In genomic region chr16:17110771-17111743, GRCm38 (mm10) we compare ENCODE assay signal across 8 mouse cellular contexts. TPM values are rescaled to one million over a fixed set of nuclear protein-coding genes. Genes with fewer than 3 reads are reported as not detected.
DNase-seq lines count a peak whose midpoint lies in the region; ATAC-seq lines count a peak whose summit lies in the region.

Gene Ppil2 (minus strand): TSS chr16:17111257.

- peak within 1 kb of the TSS; percentile 64 for H3K9ac ChIP-seq in embryonic facial prominence, embryonic 12.5 days
- H3K9ac ChIP-seq in limb, embryonic 12.5 days (replicated peaks), result peak within 1 kb of the TSS; percentile 73
- H3K9ac ChIP-seq in midbrain, embryonic 14.5 days (replicated peaks; ENCODE audit: low read length), result peak within 1 kb of the TSS; percentile 69

- peaks cover 42% of the 10 kb centered on the region for H3K36me3 ChIP-seq in embryonic facial prominence, embryonic 12.5 days
- H3K36me3 ChIP-seq in limb, embryonic 12.5 days, result peaks cover 57% of the 10 kb centered on the region
- peaks cover 25% of the 10 kb centered on the region for H3K36me3 ChIP-seq in midbrain, embryonic 14.5 days (ENCODE audit: control insufficient read depth, insufficient read depth, low read length)

- no peaks in the 10 kb centered on the region for H3K27me3 ChIP-seq in embryonic facial prominence, embryonic 12.5 days
- no peaks in the 10 kb centered on the region for H3K27me3 ChIP-seq in limb, embryonic 12.5 days
- H3K27me3 ChIP-seq in midbrain, embryonic 14.5 days (ENCODE audit: control insufficient read depth, insufficient read depth, low read length), result no peaks in the 10 kb centered on the region

- ATAC-seq in embryonic facial prominence, embryonic 12.5 days (ENCODE audit: insufficient number of reproducible peaks, insufficient read depth, low FRiP score, low TSS enrichment), result peak; percentile 78
- ATAC-seq in limb, embryonic 12.5 days (ENCODE audit: insufficient number of reproducible peaks, insufficient read depth, low FRiP score, low TSS enrichment, low read depth), result peak; percentile 77
- ATAC-seq in midbrain, embryonic 14.5 days (ENCODE audit: low FRiP score, low TSS enrichment), result peak; percentile 88

- peaks cover 9% of the 10 kb centered on the region for H3K4me1 ChIP-seq in embryonic facial prominence, embryonic 12.5 days
- H3K4me1 ChIP-seq in limb, embryonic 12.5 days (replicated peaks), result peaks cover 10% of the 10 kb centered on the region
- peaks cover 8% of the 10 kb centered on the region; the same call in 1 of the 2 replicates for H3K4me1 ChIP-seq in midbrain, embryonic 14.5 days (ENCODE audit: control insufficient read depth, insufficient read depth, low read length)

- H3K27ac ChIP-seq in embryonic facial prominence, embryonic 12.5 days, result peak within 1 kb of the TSS; percentile 61; the same call in 1 of the 2 replicates
- peak within 1 kb of the TSS; percentile 53; the same call in 1 of the 2 replicates for H3K27ac ChIP-seq in limb, embryonic 12.5 days
- H3K27ac ChIP-seq in midbrain, embryonic 14.5 days (replicated peaks; ENCODE audit: low read depth, low read length), result peak within 1 kb of the TSS; percentile 41; the same call in 1 of the 2 replicates

- 10% methylated on average over 38 of the region's 38 CpGs for WGBS in embryonic facial prominence, embryonic 12.5 days
- 10% methylated on average over 38 of the region's 38 CpGs for WGBS in limb, embryonic 12.5 days
- 9% methylated on average over 38 of the region's 38 CpGs for WGBS in midbrain, embryonic 14.5 days

- peak within 1 kb of the TSS; percentile 87 for H3K4me3 ChIP-seq in embryonic facial prominence, embryonic 12.5 days
- peak within 1 kb of the TSS; percentile 85 for H3K4me3 ChIP-seq in limb, embryonic 12.5 days (replicated peaks)
- H3K4me3 ChIP-seq in midbrain, embryonic 14.5 days (replicated peaks; ENCODE audit: low read depth, low read length), result peak within 1 kb of the TSS; percentile 83

- H3K9me3 ChIP-seq in embryonic facial prominence, embryonic 12.5 days, result no peaks in the 10 kb centered on the region
- no peaks in the 10 kb centered on the region for H3K9me3 ChIP-seq in limb, embryonic 12.5 days
- H3K9me3 ChIP-seq in midbrain, embryonic 14.5 days (ENCODE audit: control insufficient read depth, low read length), result no peaks in the 10 kb centered on the region

- peak; percentile 91 for DNase-seq in 3T3-L1 (ENCODE audit: low read depth, low spot score)
- DNase-seq in adrenal gland, postnatal 14 days, result peak; percentile 81
- peak; percentile 84 to 85 for DNase-seq in heart, adult 18-20 months
- peak; percentile 75 for DNase-seq in kidney, adult 18-20 months
- DNase-seq in midbrain, embryonic 14.5 days, result peak; percentile 93
- DNase-seq in spleen, adult 12 weeks (ENCODE audit: low spot score), result peak; percentile 53

- peak within 1 kb of the TSS; percentile 74 for H3K4me2 ChIP-seq in embryonic facial prominence, embryonic 12.5 days (replicated peaks)
- H3K4me2 ChIP-seq in limb, embryonic 12.5 days, result peak within 1 kb of the TSS; percentile 78
- H3K4me2 ChIP-seq in midbrain, embryonic 14.5 days (ENCODE audit: low read length), result peak within 1 kb of the TSS; percentile 72

RNA-seq across cellular contexts. Expression of gene Ppil2, which starts in this region (rescaled TPM):
- total RNA-seq in adrenal gland, postnatal 14 days (2021), result 84.2 and 97.6 TPM in 2 replicates
- 150 and 168 TPM in 2 replicates for polyA plus RNA-seq in embryonic facial prominence, embryonic 12.5 days (2016; fragmentation: Nextera tagmentation; extraction: Ambion mirVana)
- total RNA-seq in heart, adult 18-20 months (2021), result 10 to 100 TPM; 32.4 to 39.4 TPM
- polyA plus RNA-seq in limb, embryonic 12.5 days (2016; fragmentation: Nextera tagmentation; extraction: Ambion mirVana), result 149 and 158 TPM in 2 replicates
- 142 and 145 TPM in 2 replicates for polyA plus RNA-seq in midbrain, embryonic 14.5 days (2014; fragmentation: Nextera tagmentation; extraction: Ambion mirVana)

Comparison
In these comparisons a context has a peak if more than half of its experiments do, and no peak if none do; other contexts are left out.
1. Peak in every context shown above with its lines: DNase-seq, ATAC-seq, H3K4me3 ChIP-seq and H3K27ac ChIP-seq.